Mouse (Mus musculus): ENCODE results near the gene Nrde2.

- TF ChIP-seq POLR2A (IDR thresholded peaks at IDR 0.05; ENCODE audit: low read depth, low read length) (no peak), CTCF (IDR thresholded peaks at IDR 0.05; ENCODE audit: extremely low read depth, insufficient read depth, insufficient read length, insufficient replicate concordance) (no peak)
Observed at GRCm38 (mm10) chr12:100200645-100201362, 41.4 kb upstream of the Nrde2 start.
